Comparison of ENCODE assay signal across 18 mouse cellular contexts in the genomic region with DNA sequence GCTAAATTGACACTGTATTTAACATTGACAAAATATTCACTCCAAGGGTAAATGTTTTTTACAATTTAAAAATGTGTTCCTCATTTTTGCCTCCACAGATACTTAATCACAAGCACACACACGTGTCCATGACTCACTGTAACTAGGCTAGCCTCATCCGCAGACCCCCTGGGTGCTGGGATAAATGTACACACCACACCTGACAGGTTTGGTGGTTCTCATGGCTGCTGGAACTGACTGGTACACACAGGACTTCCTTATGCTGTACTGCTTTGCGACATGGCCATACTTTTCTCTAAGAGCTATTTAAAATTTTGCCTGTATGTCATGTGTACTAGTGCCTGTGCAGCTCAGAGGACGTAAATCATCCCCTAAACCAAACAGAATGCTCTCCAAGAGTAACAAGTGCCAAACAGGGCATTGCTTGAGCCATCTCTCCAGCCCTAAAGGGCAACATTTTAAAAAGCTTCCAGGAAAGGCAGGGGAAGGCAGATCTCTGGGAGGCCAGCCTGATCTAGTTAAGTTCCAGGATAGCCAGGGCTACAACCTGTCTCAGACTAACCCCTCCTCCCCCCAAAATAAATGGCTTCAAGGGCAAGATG.
"Had no signal": no experiment of that assay in that cellular context is flagged by ENCODE, and none has a peak within 500 bp of the region (broad histone marks: within the 10 kb centered on the region; RNA-seq: fewer than 3 reads in every experiment).

No protein-coding gene starts in this region.

- ATAC-seq: lung, postnatal 0 days; midbrain, embryonic 15.5 days had no signal

- H3K27me3 ChIP-seq: liver, embryonic 15.5 days; midbrain, embryonic 15.5 days; stomach, embryonic 15.5 days had no signal

- H3K27ac ChIP-seq: kidney, postnatal 0 days; liver, embryonic 15.5 days; midbrain, embryonic 10.5 days; midbrain, embryonic 15.5 days; stomach, embryonic 15.5 days had no signal

- H3K4me1 ChIP-seq: liver, embryonic 15.5 days had no signal

- H3K9ac ChIP-seq: liver, embryonic 15.5 days; midbrain, embryonic 15.5 days; stomach, embryonic 15.5 days had no signal

- DNase-seq: kidney, adult 11 months; kidney, adult 9 months; kidney, postnatal 36 days; layer of hippocampus, adult 9-11 months; layer of hippocampus, postnatal 36 days; lung, adult 2 months; lung, postnatal 36 days; right cerebral cortex, adult 18-20 months; right cerebral cortex, postnatal 25 days; spleen, adult 18-20 months; thymus, postnatal 36 days had no signal

- H3K4me2 ChIP-seq: liver, embryonic 11.5 days; liver, embryonic 15.5 days; midbrain, embryonic 15.5 days; stomach, embryonic 15.5 days had no signal

- H3K4me3 ChIP-seq: liver, embryonic 15.5 days; midbrain, embryonic 10.5 days; midbrain, embryonic 15.5 days; stomach, embryonic 15.5 days had no signal

- H3K9me3 ChIP-seq: liver, embryonic 15.5 days; midbrain, embryonic 15.5 days; stomach, embryonic 15.5 days had no signal
